Comparison of ENCODE assay signal across 8 mouse cellular contexts in the genomic region with DNA sequence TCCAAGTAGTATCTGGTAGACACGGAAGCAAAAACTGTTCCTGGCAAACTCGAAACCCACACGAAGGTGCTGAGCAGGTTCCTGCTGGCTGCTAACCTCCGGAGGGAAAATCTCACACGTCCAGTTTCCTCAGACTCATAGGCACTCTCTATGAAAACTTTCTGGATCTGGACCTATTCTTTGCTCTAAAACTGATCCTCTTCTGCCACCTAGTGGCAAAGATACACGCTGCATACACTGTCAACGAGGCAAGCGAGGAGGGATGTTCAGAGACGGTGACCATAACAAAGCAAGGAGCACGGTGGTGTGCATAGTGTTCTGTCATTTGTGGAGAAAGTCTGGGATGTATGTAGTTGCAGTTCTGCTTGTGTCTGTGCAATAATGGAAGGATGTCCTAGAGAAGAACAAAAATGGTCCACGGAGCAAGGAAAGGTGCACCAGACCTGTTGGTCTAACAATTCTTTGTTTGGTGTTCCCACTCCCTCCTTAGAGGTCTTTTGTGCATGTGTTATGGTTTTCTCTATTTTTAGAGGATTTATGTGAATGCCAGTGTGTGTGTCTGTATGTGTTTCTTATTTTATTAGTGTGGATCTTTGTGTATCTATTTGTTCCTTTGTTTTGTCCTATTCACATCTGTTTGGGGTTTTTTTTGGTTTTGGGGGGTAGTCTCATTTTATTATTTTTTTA. TPM values are rescaled to one million over a fixed set of nuclear protein-coding genes. Genes with fewer than 3 reads are reported as not detected.
DNase-seq lines count a peak whose midpoint lies in the region; ATAC-seq and TF ChIP-seq lines count a peak whose summit lies in the region.

No protein-coding gene starts in this region.

- peak; percentile 97 for ATAC-seq in hindbrain, embryonic 14.5 days (ENCODE audit: low FRiP score)

- no peaks in the 10 kb centered on the region for H3K36me3 ChIP-seq in embryonic facial prominence, embryonic 10.5 days (replicated peaks)
- no peaks in the 10 kb centered on the region for H3K36me3 ChIP-seq in hindbrain, embryonic 14.5 days (replicated peaks; ENCODE audit: control insufficient read depth, insufficient read depth)
- no peaks in the 10 kb centered on the region for H3K36me3 ChIP-seq in midbrain, embryonic 10.5 days
- H3K36me3 ChIP-seq in splenic B cell, adult 2 months (ENCODE audit: control insufficient read depth, insufficient read depth, low read length, poor library complexity, severe bottlenecking): no peaks in the 10 kb centered on the region

- no peak overlapping the region for H3K4me3 ChIP-seq in gastrocnemius, adult 2 months
- H3K4me3 ChIP-seq in embryonic facial prominence, embryonic 10.5 days: no peak overlapping the region
- peak overlapping the region; percentile 14; the same call in 1 of the 2 replicates for H3K4me3 ChIP-seq in hindbrain, embryonic 14.5 days (replicated peaks; ENCODE audit: low read length)
- no peak overlapping the region for H3K4me3 ChIP-seq in midbrain, embryonic 10.5 days

- peak overlapping the region; percentile 43 for H3K4me2 ChIP-seq in hindbrain, embryonic 14.5 days (replicated peaks)

- no peaks in the 10 kb centered on the region for H3K4me1 ChIP-seq in embryonic facial prominence, embryonic 10.5 days
- no peaks in the 10 kb centered on the region for H3K4me1 ChIP-seq in hindbrain, embryonic 14.5 days (replicated peaks; ENCODE audit: control insufficient read depth, insufficient read depth, low read length)
- H3K4me1 ChIP-seq in midbrain, embryonic 10.5 days: 0 out of 2 replicates have a peak, but pooled peaks cover 3% of the 10 kb centered on the region

- no peaks in the 10 kb centered on the region for H3K9me3 ChIP-seq in embryonic facial prominence, embryonic 10.5 days
- no peaks in the 10 kb centered on the region for H3K9me3 ChIP-seq in hindbrain, embryonic 14.5 days (ENCODE audit: control insufficient read depth, low read length)
- H3K9me3 ChIP-seq in midbrain, embryonic 10.5 days (replicated peaks): no peaks in the 10 kb centered on the region

- intact Hi-C loops in gastrocnemius, adult 2 months (cut with DNase I): no loop called here

- TF ChIP-seq CTCF in gastrocnemius, adult 2 months (IDR thresholded peaks at IDR 0.05): peak; percentile 72

- H3K27me3 ChIP-seq in embryonic facial prominence, embryonic 10.5 days (replicated peaks; ENCODE audit: low read depth, poor library complexity, severe bottlenecking): no peaks in the 10 kb centered on the region
- H3K27me3 ChIP-seq in hindbrain, embryonic 14.5 days (ENCODE audit: control insufficient read depth, insufficient read depth, low read length): no peaks in the 10 kb centered on the region
- no peaks in the 10 kb centered on the region for H3K27me3 ChIP-seq in midbrain, embryonic 10.5 days (ENCODE audit: low read depth, poor library complexity, severe bottlenecking)
- H3K27me3 ChIP-seq in splenic B cell, adult 2 months (ENCODE audit: control insufficient read depth, insufficient read depth, low read length, poor library complexity, severe bottlenecking): no peaks in the 10 kb centered on the region

- DNase-seq in gastrocnemius, adult 2 months: no peak
- DNase-seq in gastrocnemius, adult 18-20 months (ENCODE audit: low spot score): no peak
- DNase-seq in adrenal gland, postnatal 14 days: peak; percentile 53
- DNase-seq in embryonic facial prominence, embryonic 10.5 days (ENCODE audit: low spot score): peak; percentile 68
- peak; percentile 95 for DNase-seq in hindbrain, embryonic 14.5 days (ENCODE audit: low spot score)
- peak; percentile 51 for DNase-seq in left cerebral cortex, adult 11 months (ENCODE audit: low spot score)
- DNase-seq in midbrain, embryonic 10.5 days (ENCODE audit: low spot score): peak; percentile 76
- peak; percentile 60 for DNase-seq in splenic B cell, adult 2 months (ENCODE audit: low read depth, low spot score)

- peak overlapping the region; percentile 44; the same call in 1 of the 2 replicates for H3K9ac ChIP-seq in hindbrain, embryonic 14.5 days

- H3K27ac ChIP-seq in gastrocnemius, adult 2 months: no peak overlapping the region
- no peak overlapping the region for H3K27ac ChIP-seq in embryonic facial prominence, embryonic 10.5 days (replicated peaks)
- H3K27ac ChIP-seq in hindbrain, embryonic 14.5 days: no peak overlapping the region; the same call in 1 of the 2 replicates
- H3K27ac ChIP-seq in midbrain, embryonic 10.5 days (replicated peaks): no peak overlapping the region

- 12% methylated on average over 11 of the region's 11 CpGs for WGBS in embryonic facial prominence, embryonic 10.5 days
- 6% methylated on average over 11 of the region's 11 CpGs for WGBS in hindbrain, embryonic 14.5 days
- 12% methylated on average over 11 of the region's 11 CpGs for WGBS in midbrain, embryonic 10.5 days

RNA-seq across cellular contexts. Expression of a gene that starts 57.0 kb away (rescaled TPM):
- total RNA-seq in gastrocnemius, adult 2 months (2021): under 1 TPM in 1 of 2 experiments, not detected in 1; 0.22 TPM
- total RNA-seq in gastrocnemius, adult 18-20 months (2021): under 1 TPM; 0.31 to 0.43 TPM
- total RNA-seq in adrenal gland, postnatal 14 days (2021): 0.22 and 4.1 TPM in 2 replicates
- 0.48 and 1.1 TPM in 2 replicates for polyA plus RNA-seq in embryonic facial prominence, embryonic 10.5 days (2016; fragmentation: Nextera tagmentation; extraction: Ambion mirVana)
- polyA plus RNA-seq in hindbrain, embryonic 14.5 days (2014; fragmentation: Nextera tagmentation; extraction: Ambion mirVana): 2.3 and 2.8 TPM in 2 replicates
- 0.41 and 0.89 TPM in 2 replicates for polyA plus RNA-seq in midbrain, embryonic 10.5 days (2016; fragmentation: Nextera tagmentation; extraction: Ambion mirVana)

Comparison
In these comparisons a context has a peak if more than half of its experiments do, and no peak if none do; other contexts are left out.
1. DNase-seq: peak in adrenal gland, postnatal 14 days (single experiment), embryonic facial prominence, embryonic 10.5 days (single experiment), hindbrain, embryonic 14.5 days (single experiment), left cerebral cortex, adult 11 months (single experiment), midbrain, embryonic 10.5 days (single experiment) and splenic B cell, adult 2 months (single experiment); none in gastrocnemius, adult 2 months (single experiment) and gastrocnemius, adult 18-20 months (single experiment).